Mouse (Mus musculus) embryonic facial prominence, embryonic 15.5 days (tissue): ENCODE data around the gene Sipa1. TPM values are rescaled to one million over a fixed set of nuclear protein-coding genes. Genes with fewer than 3 reads are reported as not detected.

Experiments used
- ATAC-seq: fragments of 200-750 bp; cut with Nextera tagmentation; 2 replicates; pipeline ENCODE4 v1.8.0; 2017; ENCODE audit warnings: low read depth, moderate TSS enrichment; ENCODE audit not compliant: insufficient number of reproducible peaks, low FRiP score, low TSS enrichment
- H3K27ac ChIP-seq: fragments of 300-500 bp; sonication (generic); replicated peaks from 2 replicates; pipeline ENCODE4 v1.5.1; 2015; ENCODE audit warnings: mild to moderate bottlenecking, inconsistent platforms
- H3K27me3 ChIP-seq: fragments of 300-500 bp; sonication (generic); 2 replicates; pipeline ENCODE4 v1.6.1; 2015; ENCODE audit warnings: inconsistent platforms
- H3K36me3 ChIP-seq: fragments of 300-500 bp; sonication (generic); 2 replicates; pipeline ENCODE4 v1.6.1; 2015; ENCODE audit warnings: mild to moderate bottlenecking, inconsistent platforms
- H3K4me1 ChIP-seq: fragments of 300-500 bp; sonication (generic); 2 replicates; pipeline ENCODE4 v1.6.1; 2015; ENCODE audit warnings: inconsistent platforms
- H3K4me2 ChIP-seq: fragments of 300-500 bp; sonication (generic); replicated peaks from 2 replicates; pipeline ENCODE4 v1.6.1; 2015; ENCODE audit warnings: mild to moderate bottlenecking, inconsistent platforms
- H3K4me3 ChIP-seq: fragments of 300-500 bp; sonication (generic); replicated peaks from 2 replicates; pipeline ENCODE4 v1.5.1; 2015; ENCODE audit warnings: mild to moderate bottlenecking, inconsistent platforms
- H3K9ac ChIP-seq: fragments of 300-500 bp; sonication (generic); 2 replicates; pipeline ENCODE4 v1.6.1; 2015; ENCODE audit warnings: inconsistent platforms
- H3K9me3 ChIP-seq: fragments of 300-500 bp; sonication (generic); replicated peaks from 2 replicates; pipeline ENCODE4 v1.6.1; 2016; ENCODE audit warnings: inconsistent platforms
- WGBS: fragments of 180-500 bp; shearing (Covaris S2); methylation state at CpG from one replicate; pipeline ENCODE4 v1.1.7; 2015; 5-methylcytosine and 5-hydroxymethylcytosine counted together
- polyA plus RNA-seq: library from polyadenylated mRNA; unstranded; fragments of >200 nt; fragmentation: Nextera tagmentation; extraction: Ambion mirVana; gene quantifications from 2 replicates; pipeline ENCODE4 v1.2.1, GENCODE M21; 2015

Sipa1 gene
- polyA plus RNA-seq, 1 experiment from 2014 or later, result 30.4 TPM

DNA sequence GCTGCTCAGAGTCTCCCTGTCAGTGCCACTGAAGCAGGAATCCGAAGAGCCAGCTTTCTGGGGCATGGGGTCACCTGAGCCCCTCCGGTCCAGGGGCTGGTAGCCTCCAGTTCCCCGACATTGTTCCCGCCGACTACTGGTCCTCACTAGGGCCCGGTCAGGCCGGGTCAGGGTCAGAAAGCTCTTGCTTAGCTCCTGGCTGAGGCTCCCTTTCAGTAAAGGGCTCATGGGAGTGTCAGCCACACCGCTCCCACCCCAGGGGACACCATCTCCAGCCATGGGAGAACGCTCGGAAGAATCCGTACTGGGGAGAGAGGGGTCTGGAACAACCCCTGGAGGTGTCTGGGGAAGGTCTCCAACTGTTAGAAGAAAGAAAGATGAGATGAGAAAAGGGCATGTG is 22.4 kb upstream of the Sipa1 start:
- H3K4me1 ChIP-seq, result peaks cover 20% of the 10 kb centered on the region
- H3K9me3 ChIP-seq, result no peaks in the 10 kb centered on the region
- peaks cover 61% of the 10 kb centered on the region for H3K36me3 ChIP-seq
- no peak for ATAC-seq
- H3K27ac ChIP-seq, result no peak overlapping the region
- H3K9ac ChIP-seq, result no peak overlapping the region
- no peak overlapping the region for H3K4me3 ChIP-seq
- no peaks in the 10 kb centered on the region for H3K27me3 ChIP-seq
- H3K4me2 ChIP-seq, result no peak overlapping the region
- 94% methylated on average over 11 of the region's 11 CpGs for WGBS

DNA sequence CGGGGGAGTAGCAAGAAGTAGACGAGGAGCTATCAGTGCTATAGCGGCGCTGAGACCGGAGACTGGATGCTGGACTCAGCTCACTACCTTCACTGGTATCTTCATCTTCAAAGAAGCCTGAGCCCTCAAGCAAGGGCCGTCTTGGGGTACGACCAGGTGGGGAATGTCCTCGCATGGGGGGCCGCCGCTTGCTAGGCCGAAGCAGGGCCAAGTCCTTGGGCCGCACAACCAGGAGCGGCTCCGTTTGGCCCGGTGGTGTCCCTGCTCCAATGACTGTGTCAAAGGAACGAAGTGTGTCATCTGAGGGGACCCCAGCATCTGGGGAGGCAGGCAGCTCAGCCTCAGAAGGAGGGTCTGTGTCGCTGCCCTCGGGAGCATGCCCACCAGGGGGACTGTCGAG is 21.9 kb upstream of the Sipa1 start:
- H3K4me2 ChIP-seq, result no peak overlapping the region
- peaks cover 66% of the 10 kb centered on the region for H3K36me3 ChIP-seq
- H3K9ac ChIP-seq, result no peak overlapping the region
- H3K4me1 ChIP-seq, result peaks cover 16% of the 10 kb centered on the region
- 92% methylated on average over 19 of the region's 19 CpGs for WGBS
- H3K9me3 ChIP-seq, result no peaks in the 10 kb centered on the region
- no peak overlapping the region for H3K4me3 ChIP-seq
- H3K27me3 ChIP-seq, result no peaks in the 10 kb centered on the region
- no peak for ATAC-seq
- H3K27ac ChIP-seq, result no peak overlapping the region

DNA sequence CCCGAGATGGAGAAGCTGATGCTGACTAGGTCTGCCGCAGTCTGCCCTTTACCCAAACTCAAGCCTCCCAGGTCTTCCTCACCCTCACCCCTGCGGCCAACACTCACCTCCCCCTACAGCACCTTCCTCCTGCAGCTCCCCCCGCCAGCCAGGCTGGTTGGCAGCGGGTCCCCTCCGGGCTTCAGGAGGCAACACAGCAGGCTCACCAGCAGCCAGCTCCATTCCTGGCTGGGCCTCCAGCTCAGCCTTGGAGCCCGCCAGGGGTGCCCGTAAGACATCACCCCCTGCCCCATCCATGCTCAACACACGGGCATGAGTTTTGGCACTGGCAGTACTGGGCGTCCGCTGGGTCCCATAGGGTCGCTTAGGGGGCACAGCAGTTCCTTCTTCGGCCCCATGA is 21.5 kb upstream of the Sipa1 start:
- no peak for ATAC-seq
- WGBS, result 92% methylated on average over 13 of the region's 13 CpGs
- no peak overlapping the region for H3K9ac ChIP-seq

DNA sequence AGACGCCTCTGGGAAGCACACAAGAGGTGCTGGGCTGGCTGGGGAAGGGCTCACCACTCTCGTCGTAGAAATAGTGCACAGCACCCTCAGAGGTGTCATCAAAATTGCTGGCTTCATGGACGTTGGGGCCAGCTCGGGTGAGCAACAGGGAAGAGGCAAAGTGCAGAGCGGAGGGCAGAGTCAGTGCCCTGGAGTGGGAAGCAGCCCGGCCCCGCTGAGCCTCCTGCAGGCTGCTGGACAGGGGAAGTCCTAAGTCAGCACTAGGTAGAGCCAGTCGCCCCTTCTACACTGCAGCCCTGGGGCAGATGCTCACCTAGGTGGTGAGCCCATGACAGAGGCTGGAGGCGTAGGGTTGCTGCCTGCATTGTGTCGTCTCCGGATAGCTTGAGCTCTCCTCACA is 20.7 kb upstream of the Sipa1 start:
- Histone ChIP-seq H3K36me3 (peaks cover 78% of the 10 kb centered on the region), H3K9me3 (no peaks in the 10 kb centered on the region), H3K27ac (no peak overlapping the region), H3K9ac (no peak overlapping the region), H3K4me3 (no peak overlapping the region), H3K4me1 (peaks cover 12% of the 10 kb centered on the region), H3K4me2 (no peak overlapping the region), H3K27me3 (no peaks in the 10 kb centered on the region)
- ATAC-seq, result no peak
- WGBS, result 89% methylated on average over 12 of the region's 12 CpGs

More for the DNA sequence above, 21.5 kb upstream of the Sipa1 start:
- Histone ChIP-seq H3K9me3 (no peaks in the 10 kb centered on the region), H3K4me1 (peaks cover 12% of the 10 kb centered on the region), H3K27me3 (no peaks in the 10 kb centered on the region), H3K27ac (no peak overlapping the region), H3K4me2 (no peak overlapping the region), H3K36me3 (peaks cover 70% of the 10 kb centered on the region), H3K4me3 (no peak overlapping the region)

DNA sequence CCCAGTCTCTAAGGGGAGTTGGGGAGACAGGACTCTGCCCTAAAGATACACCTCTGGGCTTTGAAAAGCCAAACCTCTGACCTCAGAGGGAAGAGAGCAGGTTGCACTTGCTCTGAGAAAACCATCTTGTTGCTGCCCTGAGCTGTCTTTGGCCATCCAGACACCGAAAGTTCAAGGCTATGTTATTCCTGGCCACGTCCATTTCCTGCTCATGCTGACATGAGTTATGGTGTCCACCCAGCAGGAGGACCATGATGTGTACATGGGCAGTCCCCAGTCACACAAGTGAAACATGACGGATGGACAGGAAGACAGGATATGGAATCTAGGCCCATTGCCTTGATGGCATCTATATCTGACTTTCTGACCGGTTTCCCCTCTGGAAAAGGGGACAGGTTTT is 16.9 kb upstream of the Sipa1 start:
- no peak for ATAC-seq
- 92% methylated on average over 4 of the region's 4 CpGs for WGBS

DNA sequence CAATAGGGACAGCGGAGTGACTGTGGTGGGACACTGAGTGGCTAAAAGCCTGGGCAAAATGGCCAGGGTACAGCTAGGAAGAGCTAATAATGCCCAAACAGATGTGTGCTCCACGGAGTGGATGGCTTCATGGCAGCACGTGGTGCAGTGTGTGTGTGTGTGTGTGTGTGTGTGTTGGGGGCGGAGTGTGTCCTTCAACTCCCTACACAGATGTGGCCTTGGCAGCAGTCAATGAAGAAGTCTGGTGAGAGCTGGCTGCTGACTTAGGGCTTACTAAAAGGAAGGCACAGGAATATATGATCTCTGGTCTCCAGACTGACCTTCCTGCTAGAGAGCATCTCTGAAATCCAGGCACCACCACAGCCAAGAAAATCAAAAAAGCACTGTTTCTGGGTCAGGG is 4.9 kb upstream of the Sipa1 start:
- Histone ChIP-seq H3K9ac (no peak overlapping the region), H3K27me3 (no peaks in the 10 kb centered on the region), H3K27ac (no peak overlapping the region), H3K4me2 (no peak overlapping the region), H3K4me3 (no peak overlapping the region), H3K9me3 (no peaks in the 10 kb centered on the region), H3K36me3 (peaks cover 87% of the 10 kb centered on the region), H3K4me1 (peaks cover 8% of the 10 kb centered on the region; the same call in 1 of the 2 replicates)
- ATAC-seq, result no peak
- WGBS, result 85% methylated on average over 4 of the region's 4 CpGs

More for the DNA sequence above, 16.9 kb upstream of the Sipa1 start:
- no peak overlapping the region for H3K27ac ChIP-seq
- H3K4me1 ChIP-seq, result no peaks in the 10 kb centered on the region
- H3K27me3 ChIP-seq, result no peaks in the 10 kb centered on the region
- H3K4me2 ChIP-seq, result no peak overlapping the region
- peaks cover 96% of the 10 kb centered on the region for H3K36me3 ChIP-seq
- H3K9me3 ChIP-seq, result no peaks in the 10 kb centered on the region
- H3K4me3 ChIP-seq, result no peak overlapping the region
- H3K9ac ChIP-seq, result no peak overlapping the region

DNA sequence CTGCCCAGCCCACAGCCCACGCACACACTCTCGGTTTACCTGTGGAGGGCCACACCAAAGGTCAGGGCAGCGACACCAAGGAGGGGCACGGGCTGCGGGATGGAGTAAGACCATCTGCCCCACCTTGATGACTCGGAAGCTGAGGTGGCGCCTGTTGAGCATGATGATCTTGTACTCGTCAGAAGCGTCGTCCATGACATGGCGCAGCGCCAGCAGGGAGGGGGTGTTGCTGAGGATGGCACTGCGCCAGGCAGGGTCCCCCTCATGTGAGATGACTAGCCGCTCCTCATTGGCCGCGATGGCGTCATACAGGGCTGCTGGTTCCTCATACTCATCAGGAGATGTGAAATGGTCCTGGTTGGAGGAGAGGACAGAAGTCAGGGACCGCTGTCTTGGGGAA is 2.9 kb upstream of the Sipa1 start:
- ATAC-seq, result no peak

DNA sequence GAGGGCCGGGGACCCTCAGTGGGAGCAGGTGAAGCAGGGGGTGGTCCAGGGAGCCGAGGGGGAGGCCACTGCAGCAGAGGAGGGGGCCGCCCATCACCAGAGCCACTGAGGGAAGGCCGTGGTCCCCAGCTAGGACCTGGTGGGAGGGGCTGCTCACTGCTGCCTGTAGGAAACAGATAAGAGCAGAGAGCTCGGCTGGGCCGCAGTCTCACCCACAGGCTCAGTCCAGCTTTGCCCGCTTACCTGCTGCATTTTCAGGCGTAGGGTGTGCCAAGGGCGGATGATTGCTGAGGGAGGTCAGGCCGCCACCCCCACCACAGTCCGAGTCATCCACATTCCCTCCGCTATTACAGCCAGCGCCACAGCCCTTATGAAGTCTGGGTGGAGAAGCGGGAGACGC is 2.0 kb upstream of the Sipa1 start:
- no peak for ATAC-seq
- no peaks in the 10 kb centered on the region for H3K27me3 ChIP-seq
- H3K4me3 ChIP-seq, result no peak overlapping the region
- no peak overlapping the region for H3K4me2 ChIP-seq
- H3K9ac ChIP-seq, result no peak overlapping the region
- peaks cover 29% of the 10 kb centered on the region for H3K4me1 ChIP-seq
- 89% methylated on average over 15 of the region's 15 CpGs for WGBS
- no peaks in the 10 kb centered on the region for H3K9me3 ChIP-seq
- no peak overlapping the region for H3K27ac ChIP-seq
- peaks cover 58% of the 10 kb centered on the region for H3K36me3 ChIP-seq

More for the DNA sequence above, 2.9 kb upstream of the Sipa1 start:
- H3K4me3 ChIP-seq, result no peak overlapping the region
- peaks cover 68% of the 10 kb centered on the region for H3K36me3 ChIP-seq
- no peaks in the 10 kb centered on the region for H3K9me3 ChIP-seq
- 91% methylated on average over 18 of the region's 18 CpGs for WGBS
- H3K27ac ChIP-seq, result no peak overlapping the region
- H3K27me3 ChIP-seq, result no peaks in the 10 kb centered on the region
- H3K4me2 ChIP-seq, result no peak overlapping the region
- no peak overlapping the region for H3K9ac ChIP-seq
- peaks cover 21% of the 10 kb centered on the region for H3K4me1 ChIP-seq

DNA sequence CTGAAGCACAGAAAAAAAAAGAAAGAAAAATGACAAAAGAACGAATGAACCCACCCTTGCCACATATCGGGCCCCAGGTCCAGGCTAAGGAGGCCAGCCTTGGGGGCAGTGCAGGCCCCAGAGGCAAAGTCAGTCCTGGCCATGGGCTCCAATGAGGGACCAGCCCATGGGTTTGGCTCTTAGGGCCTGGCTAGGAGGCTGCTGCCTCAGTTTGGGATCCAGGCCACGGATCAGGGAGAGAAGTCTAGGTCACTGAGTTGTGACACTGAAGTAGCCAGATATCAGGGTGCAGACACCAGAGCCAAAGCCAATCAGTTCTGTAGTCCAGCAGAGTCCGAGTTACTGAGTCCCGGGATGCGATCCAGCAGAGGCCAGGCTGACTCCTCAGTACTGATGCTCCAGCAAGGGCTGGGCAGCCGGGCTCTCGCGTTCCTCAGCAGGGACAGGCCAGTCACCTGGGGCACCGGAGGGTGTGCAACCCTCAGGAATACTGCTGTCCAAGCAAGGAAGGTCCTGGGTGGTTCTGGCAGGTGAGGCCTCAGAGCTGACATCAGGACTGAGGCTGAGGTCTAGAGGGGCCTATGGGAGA is 1.3 kb upstream of the Sipa1 start:
- Histone ChIP-seq H3K36me3 (peaks cover 52% of the 10 kb centered on the region), H3K27ac (no peak overlapping the region), H3K9ac (no peak overlapping the region), H3K4me2 (no peak overlapping the region), H3K4me3 (no peak overlapping the region), H3K4me1 (peaks cover 34% of the 10 kb centered on the region), H3K27me3 (no peaks in the 10 kb centered on the region), H3K9me3 (no peaks in the 10 kb centered on the region)
- 95% methylated on average over 10 of the region's 10 CpGs for WGBS
- ATAC-seq, result no peak

DNA sequence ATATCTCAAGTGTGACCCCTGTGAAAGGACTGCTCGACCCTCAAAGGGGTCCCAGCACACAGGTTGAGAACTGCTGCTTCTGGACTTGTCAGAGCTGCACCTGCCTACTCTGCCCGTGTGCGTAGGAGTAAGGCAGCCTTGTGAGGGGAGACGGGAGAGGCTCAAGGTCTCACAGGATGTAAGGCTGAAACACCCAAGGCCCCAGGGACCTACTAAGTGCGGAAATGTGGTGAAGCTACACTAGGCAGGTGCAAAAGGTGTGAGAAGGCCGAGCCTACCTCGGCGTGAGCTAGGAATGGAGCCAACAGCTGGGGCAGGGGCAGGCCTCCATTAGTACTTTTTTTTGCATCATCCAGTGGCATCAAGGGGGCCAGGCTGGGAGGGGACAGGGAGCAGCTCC is 1.2 kb downstream of the Sipa1 start:
- Histone ChIP-seq H3K4me1 (peaks cover 34% of the 10 kb centered on the region), H3K27ac (peak overlapping the region; percentile 82; the same call in 1 of the 2 replicates), H3K4me2 (peak overlapping the region; percentile 60), H3K27me3 (no peaks in the 10 kb centered on the region), H3K9ac (0 out of 2 replicates have a peak overlapping the region, but pooled peaks have one; percentile 22), H3K9me3 (no peaks in the 10 kb centered on the region), H3K4me3 (peak overlapping the region; percentile 54), H3K36me3 (peaks cover 34% of the 10 kb centered on the region)
- WGBS, result 68% methylated on average over 8 of the region's 8 CpGs
- ATAC-seq, result no peak

DNA sequence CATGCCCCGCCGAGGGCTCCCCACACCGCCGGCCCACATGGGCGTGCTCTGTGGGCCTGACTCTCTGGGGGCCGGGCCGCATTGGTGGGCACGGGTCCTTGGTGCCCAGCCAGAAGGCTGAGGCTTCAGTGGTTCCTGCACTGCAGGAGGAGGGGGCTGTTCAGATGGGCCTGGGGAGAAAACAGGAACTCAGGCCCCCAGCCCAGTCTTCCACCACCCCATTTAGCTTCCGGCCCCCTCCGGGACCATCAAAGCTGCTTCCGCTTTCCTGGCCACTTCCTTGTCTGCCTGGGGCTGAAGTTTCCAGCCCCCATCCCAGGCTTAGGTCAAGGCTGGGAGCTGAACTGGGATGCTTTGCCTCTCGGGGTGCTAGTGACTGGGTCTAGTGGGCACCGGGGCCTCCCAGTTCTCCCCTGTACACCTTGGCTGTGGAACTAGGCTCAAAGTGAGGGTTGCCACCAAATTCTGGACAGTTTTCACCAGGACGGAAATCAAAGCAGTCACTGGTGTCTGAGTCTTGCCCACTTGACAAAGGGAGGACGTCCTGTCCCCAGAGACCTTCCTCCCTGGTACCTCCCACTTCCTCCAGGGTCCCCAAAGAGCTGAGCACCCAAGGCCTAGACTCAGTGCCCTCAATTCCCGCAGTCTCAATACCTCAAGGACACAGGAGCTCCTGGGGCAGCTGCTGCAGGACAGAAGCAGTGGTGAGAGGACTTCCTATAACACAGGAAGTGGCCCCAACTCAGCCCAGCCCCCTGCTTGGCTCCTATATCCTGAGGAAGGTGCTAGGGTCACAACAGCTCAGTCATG is 2.4 kb downstream of the Sipa1 start:
- H3K27me3 ChIP-seq, result peaks cover 3% of the 10 kb centered on the region; the same call in 1 of the 2 replicates
- peak overlapping the region; percentile 12 for H3K4me3 ChIP-seq
- peak overlapping the region; percentile 6; the same call in 1 of the 2 replicates for H3K9ac ChIP-seq
- peaks cover 23% of the 10 kb centered on the region for H3K36me3 ChIP-seq
- WGBS, result 80% methylated on average over 16 of the region's 16 CpGs
- no peaks in the 10 kb centered on the region for H3K9me3 ChIP-seq
- H3K4me2 ChIP-seq, result peak overlapping the region; percentile 19
- H3K4me1 ChIP-seq, result peaks cover 34% of the 10 kb centered on the region
- no peak for ATAC-seq
- peak overlapping the region; percentile 55 for H3K27ac ChIP-seq
